Mouse (Mus musculus) hematopoietic stem cell, adult 5-6 weeks (primary cell): Measurements from ENCODE around the gene Gm20716. TPM values are rescaled to one million over a fixed set of nuclear protein-coding genes. Genes with fewer than 3 reads are reported as not detected.

ENCODE experiments used
- ATAC-seq, 2 experiments: fragments of 125-278 bp in 1 of 2; replicated peaks in 1 of 2; 2 replicates each; pipeline ENCODE4 v1.8.0; 2016 to 2017; ENCODE audit warnings: inconsistent platforms in 2 of 2, mild to moderate bottlenecking in 2 of 2, moderate number of reproducible peaks in 2 of 2, low read depth in 1 of 2, moderate TSS enrichment in 1 of 2; ENCODE audit not compliant: low FRiP score in 2 of 2, poor library complexity in 2 of 2, severe bottlenecking in 2 of 2, insufficient read depth in 1 of 2, low TSS enrichment in 1 of 2
- total RNA-seq: library from RNA; stranded (forward); fragments of 172-1452, 232-1000 nt; gene quantifications from 2 replicates; pipeline ENCODE4 v1.2.3, GENCODE M21; 2017

Gm20716 gene
- 54.6 and 68.7 TPM in 2 replicates for total RNA-seq

DNA sequence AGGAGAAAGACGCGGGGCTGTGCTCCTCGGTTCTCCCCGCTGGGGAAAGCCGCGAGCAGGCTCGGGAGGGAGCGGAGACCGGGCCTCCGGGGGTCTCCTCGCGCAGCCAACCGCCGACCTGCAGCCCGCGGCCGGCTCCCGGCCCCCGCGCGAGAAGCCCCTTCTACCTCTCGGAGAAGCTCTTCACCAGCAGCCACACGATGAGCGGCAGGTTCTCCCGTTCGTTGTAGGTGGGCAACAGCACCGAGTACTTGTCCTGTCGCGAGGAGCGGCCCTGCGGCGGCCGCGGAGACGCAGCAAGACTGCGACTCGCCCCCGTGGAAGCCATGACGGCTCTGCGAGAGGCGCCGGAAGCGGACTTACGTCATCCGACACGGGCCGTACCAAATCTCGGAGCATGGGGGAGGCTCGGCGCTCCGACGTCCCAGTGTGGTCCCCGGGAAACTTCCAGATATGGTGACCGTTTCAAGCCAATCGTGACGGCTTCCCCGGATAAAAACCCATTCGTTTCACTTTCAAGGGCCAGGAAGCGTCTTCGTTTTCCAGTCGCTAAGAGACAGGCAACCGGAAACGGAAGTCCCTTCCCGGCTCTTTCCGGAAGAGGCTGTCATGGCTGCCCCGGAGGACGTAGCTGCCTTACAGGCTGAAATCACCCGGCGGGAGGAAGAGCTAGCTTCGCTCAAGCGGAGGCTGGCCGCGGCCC is at the start of gene Gm20716, which contains the start of the genes Dpm1 and Mocs3:
Gene Gm20716 (minus strand): TSS at position 339 of the 703 bp plus-strand sequence.
Gene Dpm1 (minus strand): TSS at position 566 of the 703 bp plus-strand sequence.
Gene Mocs3 (plus strand): TSS at position 597 of the 703 bp plus-strand sequence.
- ATAC-seq, result peak; percentile 79 to 89

DNA sequence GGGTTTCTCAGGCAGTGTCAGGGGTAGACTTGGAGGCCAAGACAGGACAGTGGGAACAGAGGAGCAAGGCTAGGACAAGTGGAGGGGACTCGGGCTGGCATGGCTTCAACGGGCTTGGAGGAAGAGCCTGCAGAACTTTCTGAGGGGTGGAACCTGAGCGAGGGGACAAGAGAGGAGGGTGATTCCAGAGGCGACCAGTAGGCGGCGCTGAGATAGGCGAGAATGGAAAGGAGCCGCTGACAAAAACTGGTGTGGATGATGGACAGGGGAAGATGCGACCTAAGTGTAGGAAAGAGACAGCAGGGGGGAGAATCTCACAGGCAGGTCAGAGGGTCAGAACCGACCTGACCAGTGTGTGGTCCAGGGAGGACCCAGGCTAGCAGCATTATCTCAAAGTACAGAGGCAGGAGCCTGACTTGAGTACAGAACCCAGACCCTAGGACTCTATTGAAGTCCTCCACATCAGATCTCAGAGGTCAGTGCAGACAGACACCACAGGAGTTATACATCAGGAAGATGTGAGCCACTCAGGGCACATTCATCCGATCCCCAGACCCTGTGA is 44.3 kb upstream of the Gm20716 start:
- peak; percentile 53 to 54; a peak in 3 of 4 replicates for ATAC-seq

DNA sequence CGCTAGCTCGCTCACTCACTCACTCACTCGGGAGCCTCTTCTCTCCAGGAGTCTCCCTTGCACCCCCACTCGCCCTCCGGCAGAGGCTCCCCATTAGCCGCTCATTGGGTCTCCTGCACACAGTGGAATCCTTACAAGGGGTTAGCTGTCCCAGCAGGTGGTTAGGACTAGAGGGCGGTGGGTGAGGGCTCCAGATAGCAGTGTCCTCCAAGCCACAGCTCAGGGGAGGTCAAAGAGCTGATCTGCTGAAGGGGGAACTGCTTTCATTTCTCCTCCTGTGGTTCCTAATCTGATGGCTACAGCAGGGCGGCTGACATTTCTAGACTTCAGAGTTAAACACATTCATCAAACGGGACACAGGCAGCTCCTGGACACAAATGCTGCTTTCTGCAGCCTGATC is 43.2 kb upstream of the Gm20716 start:
- ATAC-seq, result peak; percentile 73 to 75

DNA sequence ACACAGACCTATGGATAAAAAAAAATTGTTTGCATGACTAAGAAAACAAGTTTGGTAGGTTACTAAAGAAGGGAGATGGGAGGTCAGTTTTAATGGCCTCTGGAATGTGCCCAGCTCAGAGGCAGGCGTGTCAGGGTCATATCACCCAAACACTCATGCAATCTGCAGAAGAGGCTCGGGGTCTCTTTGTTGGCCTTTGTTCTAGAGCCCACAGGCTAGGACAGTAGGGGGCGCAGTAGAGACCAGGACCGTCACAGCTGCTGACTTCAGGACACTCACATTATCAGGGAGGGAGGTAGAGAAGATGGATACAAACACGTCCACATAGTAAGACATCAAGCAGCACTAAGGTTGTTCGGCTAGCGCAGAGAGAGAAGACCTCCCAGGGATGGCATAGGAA is 37.9 kb upstream of the Gm20716 start:
- ATAC-seq, result no peak

DNA sequence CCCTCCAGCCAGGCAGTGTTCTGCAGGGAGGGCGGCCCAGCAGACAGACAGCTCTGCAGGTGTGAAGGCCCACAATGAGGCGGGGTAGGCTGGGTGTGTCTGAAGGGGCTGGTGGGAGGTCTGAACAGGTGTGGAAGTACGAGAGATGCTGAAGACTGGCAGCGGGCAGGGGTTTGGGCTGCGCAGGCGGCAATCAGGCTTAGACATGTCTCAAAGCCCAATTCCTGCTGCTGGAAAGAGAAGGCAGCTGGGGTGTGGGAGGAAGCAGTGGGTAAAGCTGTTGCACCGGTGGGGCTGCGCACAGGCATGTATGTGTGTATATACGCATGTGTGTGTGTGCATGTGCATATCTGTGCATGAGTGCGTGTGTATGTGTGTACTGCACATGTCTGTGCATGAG is 30.7 kb upstream of the Gm20716 start:
- no peak for ATAC-seq

DNA sequence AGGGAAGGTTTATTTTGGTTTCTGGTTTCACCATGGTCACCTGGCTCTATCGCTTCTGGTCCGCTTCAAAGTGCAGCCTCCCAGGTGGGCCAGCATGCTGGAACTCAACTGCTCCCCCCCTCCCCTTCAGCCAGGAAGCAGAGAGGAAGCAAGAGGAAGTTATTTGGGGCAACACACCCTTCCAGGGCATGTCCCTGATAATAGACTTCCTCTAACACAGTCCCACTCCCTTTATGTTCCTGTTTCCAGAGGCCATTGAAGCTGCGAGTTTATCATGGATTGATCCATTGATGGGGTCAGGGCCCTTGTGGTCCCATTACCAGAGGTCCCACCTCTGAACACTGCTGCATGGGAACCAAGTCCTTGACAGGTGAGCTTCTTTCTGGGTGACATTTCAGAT is 30.0 kb upstream of the Gm20716 start:
- peak in 1 of 2 experiments; percentile 22; a peak in 2 of 4 replicates for ATAC-seq

DNA sequence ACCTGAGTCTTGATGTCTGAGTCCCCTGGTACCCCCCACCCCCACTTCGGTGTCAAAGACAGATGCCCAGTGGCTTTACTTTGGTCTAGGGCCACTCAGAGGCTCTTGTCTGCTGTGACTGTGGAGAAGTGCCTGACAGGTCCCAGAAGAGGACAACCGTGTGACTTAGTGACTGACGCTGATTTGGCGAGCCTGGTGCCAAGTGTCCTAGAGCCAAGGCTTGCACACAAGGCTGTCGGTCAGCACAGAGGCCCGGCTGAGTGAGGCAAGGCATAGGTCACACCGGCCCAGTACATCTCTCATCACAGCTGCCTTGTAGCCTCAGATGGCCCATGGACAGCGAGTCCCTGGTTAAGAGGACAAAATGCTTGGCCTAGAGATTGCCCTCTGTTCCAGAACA is 28.9 kb upstream of the Gm20716 start:
- ATAC-seq, result no peak

DNA sequence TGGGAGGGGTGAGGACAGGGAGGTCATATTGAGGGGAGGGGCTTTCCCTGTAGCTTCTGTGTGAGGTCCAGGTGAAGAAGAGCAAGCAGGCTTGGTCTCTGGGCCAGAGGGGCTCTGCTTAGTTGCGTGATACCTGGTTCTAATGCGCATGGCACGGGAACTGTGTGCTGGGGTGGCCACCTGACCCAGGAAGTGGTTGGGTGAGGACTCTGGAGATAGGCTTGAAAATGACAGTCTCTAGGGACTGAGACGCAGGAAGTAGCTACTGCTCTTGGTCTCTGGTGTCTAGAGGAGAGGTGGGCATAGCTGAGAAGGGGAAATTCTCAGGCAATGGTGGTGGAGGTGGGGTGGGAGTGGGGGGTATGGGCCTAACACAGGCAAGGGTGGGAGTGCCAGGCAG is 27.0 kb upstream of the Gm20716 start:
- no peak for ATAC-seq

DNA sequence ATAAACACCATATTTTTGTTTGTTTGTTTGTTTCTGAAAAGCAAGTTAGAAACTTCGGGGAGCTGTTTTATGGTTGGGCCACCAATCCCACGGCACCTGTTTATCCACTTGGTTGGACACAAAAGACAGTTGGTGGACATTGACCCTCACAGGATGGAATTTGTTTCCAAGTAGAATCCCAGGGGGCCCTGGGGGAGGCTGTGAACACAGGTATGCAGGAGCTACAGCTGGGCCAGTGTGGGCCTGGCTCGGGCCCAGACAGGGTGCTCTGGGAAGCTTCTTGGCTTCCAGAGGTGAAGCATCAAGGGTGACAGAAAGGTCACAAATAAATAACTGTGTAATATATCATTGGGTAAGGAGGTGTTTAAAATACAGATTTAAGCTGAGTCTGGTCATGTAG is 26.3 kb upstream of the Gm20716 start:
- ATAC-seq, result no peak

DNA sequence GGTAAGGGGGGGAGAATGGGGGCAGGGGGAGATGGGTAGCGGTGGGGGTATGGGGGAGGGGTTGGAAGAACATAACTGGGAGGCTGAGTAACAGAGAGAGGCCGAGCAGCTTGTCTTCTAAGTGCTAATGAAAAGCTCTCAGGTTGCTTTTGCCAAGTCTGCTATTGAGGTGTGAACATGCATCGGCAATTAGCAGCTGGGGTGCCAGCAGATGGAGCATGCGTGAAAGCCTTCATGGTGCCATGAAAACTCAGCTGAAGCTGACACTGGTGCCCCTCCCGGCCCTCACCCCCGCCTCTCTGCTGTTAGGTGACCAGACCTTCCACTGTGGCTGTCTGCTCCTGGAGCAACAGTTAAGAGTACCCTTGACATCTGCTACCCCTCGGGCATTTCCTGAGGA is 23.7 kb upstream of the Gm20716 start:
- no peak for ATAC-seq

DNA sequence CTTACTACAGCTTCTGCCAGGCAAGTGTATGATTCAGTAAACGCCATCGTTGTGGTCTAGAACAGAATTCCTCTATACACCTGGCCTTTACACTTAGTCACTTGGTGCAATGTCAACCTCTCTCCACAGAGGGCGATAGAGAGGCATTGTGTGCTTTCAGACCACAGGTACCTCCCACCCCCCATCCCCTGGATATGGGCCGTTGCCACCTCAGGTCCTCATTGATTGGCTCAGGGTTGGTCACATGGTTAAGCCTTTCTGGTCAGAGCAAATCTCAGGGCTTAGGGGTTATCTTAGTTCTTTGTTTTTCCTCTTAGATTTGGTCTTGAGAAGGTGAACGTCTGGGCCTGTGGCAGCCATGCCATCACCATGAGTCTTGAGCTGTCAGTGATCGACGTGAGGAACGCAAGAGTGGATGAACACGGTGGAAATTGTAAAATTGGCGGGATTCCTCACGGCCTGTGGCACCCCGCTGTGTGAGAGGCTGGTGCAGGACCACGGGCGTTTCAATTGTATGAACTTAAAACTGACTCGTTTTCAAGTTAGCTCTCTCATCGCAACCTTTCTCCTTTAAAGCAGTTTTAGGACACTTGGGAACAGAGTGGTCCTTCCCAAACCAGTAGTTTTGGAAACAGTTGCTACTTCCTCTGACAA is 22.6 kb upstream of the Gm20716 start:
- peak; percentile 12 to 35; a peak in 1 of 4 replicates for ATAC-seq

DNA sequence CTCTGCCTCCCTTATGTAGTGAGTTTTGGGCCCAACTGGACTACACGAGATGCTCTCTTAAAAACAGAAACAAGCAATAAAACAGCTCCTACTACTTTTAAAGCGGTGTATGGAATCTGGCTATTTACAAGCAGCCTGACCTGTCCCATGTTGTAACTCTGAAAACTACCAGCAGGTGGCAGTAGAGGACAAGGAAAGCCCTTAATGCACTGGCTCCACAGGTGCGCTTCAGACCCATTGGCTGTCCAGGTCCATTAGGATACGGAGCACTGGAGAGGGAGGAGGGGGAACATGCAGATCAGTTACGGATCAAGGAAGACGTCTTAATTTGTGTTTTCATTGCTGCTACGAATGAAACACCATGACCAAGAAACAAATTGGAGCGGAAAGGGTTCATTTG is 20.1 kb upstream of the Gm20716 start:
- peak; percentile 63 to 70; a peak in 3 of 4 replicates for ATAC-seq

DNA sequence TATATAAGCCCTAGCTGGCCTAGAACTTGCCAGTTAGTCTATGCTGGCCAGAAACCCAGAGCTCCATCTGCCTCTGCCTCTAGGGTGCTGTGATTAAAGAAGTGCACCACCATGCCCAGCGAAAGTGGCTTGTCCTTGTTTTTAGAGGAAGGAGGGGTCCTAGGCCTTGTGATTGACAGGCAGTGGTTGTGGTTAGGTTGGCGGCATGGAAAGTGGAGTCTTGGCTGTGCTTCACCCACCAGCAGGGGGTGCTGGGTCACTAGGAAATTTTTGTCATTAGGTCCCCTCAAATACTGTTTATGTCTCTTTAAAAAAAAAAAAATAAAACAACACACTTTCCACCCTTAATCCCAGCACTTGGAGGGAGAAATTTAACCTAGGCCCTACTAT is 18.7 kb upstream of the Gm20716 start:
- ATAC-seq, result peak; percentile 39 to 80

DNA sequence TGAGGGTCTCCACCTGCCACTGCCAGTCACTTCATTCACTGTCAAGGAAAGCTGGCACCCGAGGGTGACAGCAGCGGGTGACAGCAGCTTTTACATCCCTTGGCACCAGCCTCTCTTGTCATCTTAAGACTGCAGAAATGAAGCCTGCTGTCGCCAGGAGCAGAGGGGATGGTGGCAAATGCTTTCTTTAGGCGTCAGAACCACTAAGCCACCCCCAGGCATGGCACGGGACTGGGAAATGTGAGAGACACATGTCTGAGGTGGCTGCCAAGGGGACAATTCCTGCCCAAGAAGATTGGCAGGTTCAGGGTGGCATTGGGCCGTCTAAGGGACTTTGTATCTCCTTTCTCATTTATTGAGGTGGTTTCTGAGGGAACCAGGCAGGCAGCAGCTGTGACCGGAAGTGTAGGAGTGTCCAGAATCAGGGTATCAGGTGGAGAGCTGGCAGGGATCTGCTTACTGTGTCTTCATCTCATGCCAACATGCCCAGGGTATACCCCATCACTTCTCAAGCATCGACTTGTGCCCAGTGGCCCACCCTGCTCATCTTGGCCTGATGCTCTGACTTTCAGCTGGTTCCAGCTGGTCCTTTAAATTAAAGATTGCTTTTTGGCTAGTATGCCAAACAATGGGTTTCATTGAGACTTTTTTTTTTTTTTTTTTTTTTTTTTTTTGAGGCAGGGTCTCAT is 18.1 kb upstream of the Gm20716 start:
- no peak for ATAC-seq

DNA sequence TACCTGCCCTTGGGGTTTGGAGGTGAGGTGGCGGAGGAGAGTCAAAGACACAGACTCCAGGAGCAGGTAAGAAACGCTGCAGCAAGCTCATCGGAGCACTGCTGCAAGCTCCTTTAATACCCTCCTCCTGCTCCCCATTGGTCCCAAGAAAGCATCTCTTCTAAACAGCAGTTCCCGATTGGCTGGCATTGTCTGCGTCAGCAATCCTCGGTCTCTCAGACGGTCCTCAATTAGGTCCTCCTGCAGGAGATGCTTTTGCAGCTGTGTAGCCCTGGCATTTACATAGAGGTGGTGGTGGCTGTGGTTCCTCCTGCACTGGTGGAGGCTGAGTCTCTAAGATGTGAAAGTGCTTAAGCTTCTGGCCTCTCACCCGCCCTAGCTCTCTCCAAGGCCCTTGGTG is 15.4 kb upstream of the Gm20716 start:
- no peak for ATAC-seq

DNA sequence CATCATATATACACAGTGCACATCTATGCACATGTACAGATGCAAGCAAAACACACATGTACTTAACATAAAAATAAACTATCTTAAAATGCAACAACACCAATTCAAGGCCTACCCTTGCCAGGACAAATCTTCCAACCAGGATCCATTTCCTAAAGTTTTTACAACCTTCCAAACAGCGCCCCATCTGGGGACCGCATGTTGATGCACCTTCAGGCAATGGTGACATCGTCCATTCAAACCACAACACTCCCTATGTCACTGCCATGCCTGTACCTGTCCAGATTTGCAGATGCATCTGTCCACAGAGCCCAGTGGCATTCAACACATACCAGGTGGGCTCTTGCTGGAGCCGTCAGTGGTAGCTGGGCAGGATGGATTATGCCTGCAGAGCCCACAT is 13.1 kb upstream of the Gm20716 start:
- no peak for ATAC-seq

DNA sequence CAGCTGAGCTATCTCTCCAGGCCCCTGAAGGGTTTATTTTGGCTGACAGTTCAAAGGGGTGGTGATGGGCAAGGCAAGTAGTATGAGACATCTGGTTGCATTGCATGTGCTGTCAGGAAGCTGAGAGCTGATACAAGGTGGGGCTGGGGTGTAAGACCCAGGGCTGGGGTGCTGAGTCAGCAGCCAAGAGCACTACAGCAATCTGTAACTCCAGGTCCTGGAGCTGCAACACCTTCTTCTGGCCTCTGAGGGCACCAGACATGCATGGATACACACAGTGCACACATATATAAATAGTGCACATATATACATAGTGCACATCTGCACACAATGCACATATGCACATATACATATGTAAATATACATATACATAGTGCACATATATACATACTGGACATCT is 12.7 kb upstream of the Gm20716 start:
- no peak for ATAC-seq

DNA sequence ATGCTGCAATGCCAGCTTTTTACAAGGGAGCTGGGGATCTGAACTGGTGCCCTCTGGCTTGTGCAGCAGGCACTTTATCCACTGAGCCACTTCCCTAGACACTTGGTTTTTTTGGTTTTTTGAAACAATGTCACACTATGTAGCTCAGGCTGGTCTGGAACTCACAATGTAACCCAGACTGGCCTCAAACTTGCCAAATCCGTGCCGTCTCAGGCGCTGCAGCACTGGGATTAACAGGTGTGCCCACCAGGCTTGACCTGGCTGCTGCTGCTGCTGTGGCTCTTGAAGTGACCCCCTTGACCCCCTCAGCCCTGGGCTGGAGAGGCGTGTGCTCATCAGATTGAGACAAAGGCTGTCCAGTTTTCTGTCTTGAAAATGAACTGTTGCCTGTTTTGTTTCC is 8.2 kb upstream of the Gm20716 start:
- ATAC-seq, result no peak
